Mouse (Mus musculus) spleen, adult 12 weeks (tissue): ENCODE data around the gene Kcnh6.
"Not testable (repeated sequence)": the region's sequence is repeated elsewhere in the genome, so short reads cannot be mapped to it uniquely, and the experiment has no call there.

Experiments used
- DNase-seq: peaks from one replicate; pipeline ENCODE4 v3.0.0; 2022; ENCODE audit warnings: low spot score

Gene Kcnh6

GRCm38 (mm10) chr11:106013556-106014225, 5.8 kb downstream of the Kcnh6 start:
- no peak for DNase-seq

- no peak for DNase-seq
These were observed 8.5 kb downstream of the Kcnh6 start for GRCm38 (mm10) chr11:106016440-106016839.

GRCm38 (mm10) chr11:106020051-106020763, 12.3 kb downstream of the Kcnh6 start:
- DNase-seq, result no peak

DNA sequence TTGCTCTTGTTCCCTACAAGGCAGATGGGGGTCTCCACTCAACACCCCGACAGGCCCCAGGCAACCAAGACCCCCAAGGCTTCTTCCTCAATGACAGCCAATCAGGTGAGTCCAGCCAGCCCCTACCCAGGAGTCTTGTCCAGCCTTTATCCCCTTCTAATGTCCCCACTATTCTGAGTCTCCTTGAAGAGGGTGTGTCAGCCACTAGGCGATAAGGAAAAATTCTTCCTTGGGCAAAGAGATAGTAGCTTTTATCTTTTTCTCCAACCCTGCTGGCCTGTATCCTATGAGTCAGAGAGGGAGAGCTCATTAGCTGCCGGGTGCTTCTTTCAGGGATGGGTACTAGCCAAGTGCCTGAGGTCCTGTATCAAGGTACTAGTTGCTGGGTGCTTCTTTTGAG, 17.9 kb downstream of the Kcnh6 start:
- DNase-seq, result no peak

DNA sequence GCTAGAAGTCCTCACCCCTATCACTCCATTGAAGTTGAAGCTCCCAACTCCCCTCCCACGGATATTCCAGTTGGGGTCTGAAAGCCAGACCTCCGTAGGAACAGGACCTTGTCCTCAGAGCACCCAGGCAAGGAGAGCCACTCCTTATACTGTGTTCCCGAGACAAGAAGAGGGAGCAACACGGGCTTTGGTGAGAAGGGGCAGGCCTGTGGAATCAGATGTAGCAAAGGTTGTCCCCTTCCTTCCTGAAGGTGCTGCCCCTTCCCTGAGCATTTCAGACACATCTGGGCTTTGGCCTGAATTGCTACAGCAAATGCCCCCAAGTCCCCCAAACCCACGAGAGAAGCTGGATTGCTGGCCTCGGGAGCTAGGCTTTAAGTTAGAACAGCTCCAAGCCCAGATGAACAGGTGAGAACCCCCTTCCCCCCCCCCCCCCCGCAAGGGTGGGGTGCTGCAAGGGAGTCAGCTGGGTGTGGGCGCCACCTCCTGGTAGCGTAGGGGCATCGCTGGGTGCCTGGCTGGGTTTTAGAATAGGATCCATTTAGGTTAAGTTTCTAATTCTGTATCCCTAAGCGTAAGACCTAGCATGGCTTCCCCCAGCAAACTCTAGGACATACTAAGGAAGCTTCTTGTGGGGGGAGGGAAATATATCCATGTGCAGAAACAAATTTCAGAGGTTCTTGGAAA, 18.7 kb downstream of the Kcnh6 start:
- peak; percentile 36 for DNase-seq

- no peak for DNase-seq
These were observed 19.7 kb downstream of the Kcnh6 start for GRCm38 (mm10) chr11:106027607-106028006.

- DNase-seq, result not testable (repeated sequence)
These were observed 24.1 kb downstream of the Kcnh6 start for GRCm38 (mm10) chr11:106032074-106032473.

- DNase-seq, result peak; percentile 50
These were observed 25.6 kb downstream of the Kcnh6 start for GRCm38 (mm10) chr11:106033491-106033919.

DNA sequence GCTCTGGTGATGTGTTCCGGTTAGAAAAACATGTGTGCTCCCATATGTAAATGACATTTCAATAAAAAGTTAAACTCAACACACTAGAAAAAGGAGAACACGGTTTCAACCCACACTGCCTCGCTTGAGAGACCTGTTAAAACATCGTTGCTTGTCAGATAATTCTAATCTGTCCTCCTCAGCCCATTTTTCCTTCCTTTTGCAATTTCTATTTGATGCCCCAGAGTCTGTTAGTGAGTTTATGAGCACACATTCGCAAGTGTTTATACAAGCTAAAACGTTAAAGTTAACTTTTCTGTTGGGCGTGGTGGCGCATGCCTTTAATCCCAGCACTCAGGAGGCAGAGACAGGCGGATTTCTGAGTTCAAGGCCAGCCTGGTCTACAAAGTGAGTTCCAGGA, 27.1 kb downstream of the Kcnh6 start:
- no peak for DNase-seq

DNA sequence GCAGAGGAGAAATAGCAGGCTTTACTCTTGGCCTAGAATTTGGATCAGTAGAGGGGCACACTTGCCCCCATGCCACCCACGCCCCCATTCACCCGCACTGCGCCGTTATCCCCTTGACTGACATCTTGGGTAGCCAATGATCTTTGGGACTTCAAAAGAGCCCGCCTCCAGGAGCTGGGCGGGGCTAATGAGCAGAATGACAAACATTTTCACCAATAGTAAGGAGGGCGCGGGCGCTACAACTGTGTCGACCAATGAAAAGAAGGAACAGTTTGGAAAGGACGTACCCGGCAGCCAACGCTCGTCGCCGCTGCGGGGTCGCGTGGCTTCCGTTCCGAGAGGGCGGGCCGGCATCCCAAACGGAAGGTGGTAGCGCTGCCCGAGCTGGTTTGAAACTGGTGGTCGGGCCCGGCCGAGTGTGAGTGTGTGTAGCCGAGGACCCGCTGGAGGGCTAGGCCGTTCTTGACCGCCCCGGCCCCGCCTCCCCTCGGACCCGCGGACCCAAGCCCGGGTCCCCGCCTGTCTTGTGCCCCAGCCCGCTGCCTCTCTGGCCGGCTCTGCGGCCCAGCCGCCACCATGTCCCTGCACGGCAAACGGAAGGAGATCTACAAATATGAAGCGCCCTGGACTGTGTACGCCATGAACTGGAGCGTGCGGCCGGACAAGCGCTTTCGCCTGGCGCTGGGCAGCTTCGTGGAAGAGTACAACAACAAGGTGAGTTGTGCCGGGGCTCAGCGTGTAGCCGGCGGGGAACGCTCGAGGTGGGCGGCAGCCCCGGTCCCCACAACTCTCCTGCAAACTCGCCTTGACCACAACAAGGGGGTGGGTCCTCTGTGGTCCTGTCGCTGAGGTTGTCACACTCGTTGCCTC, 28.9 kb downstream of the Kcnh6 start, which contains the start of gene Dcaf7:
Gene Dcaf7, plus strand, starts transcription at position 325 of the 870 bp plus-strand sequence.
- DNase-seq, result peak; percentile 99

DNA sequence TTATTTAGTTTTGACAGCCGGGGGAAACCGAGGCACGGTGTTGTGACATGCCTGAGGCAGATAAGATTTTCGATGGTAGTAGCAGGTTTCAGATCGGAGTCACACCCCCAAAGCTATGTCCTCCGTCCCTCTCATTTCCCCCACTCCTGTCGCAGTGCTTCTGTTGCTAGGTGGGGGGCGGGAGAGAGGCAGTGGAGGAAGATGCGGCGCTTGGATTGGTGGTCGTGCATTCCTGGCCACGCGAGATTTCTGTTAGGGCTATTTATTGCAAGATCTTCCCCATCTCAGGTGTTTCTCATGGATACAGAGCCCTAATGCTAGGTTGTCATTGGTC, 29.5 kb downstream of the Kcnh6 start:
- no peak for DNase-seq

DNA sequence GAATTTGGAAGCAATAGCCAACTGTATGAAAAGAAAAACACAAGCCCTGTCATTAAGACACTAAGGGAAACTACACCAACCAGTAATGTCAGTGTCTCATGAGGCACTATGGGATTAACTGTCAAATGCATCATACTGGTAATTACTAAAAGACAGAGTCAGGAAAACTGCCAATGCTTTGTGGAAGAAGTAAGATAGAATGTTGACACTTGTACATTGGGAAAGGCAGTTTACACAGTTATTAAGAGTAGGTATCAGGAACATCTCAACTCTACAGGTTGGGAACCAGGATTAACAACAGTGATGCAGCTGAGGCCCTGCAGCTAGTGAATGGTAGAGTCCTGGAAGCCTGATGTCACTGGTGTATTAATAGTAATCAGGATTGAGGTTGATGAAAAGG, 36.4 kb downstream of the Kcnh6 start:
- DNase-seq, result no peak

- DNase-seq, result no peak
These were observed 37.3 kb downstream of the Kcnh6 start for GRCm38 (mm10) chr11:106045256-106045655.

DNA sequence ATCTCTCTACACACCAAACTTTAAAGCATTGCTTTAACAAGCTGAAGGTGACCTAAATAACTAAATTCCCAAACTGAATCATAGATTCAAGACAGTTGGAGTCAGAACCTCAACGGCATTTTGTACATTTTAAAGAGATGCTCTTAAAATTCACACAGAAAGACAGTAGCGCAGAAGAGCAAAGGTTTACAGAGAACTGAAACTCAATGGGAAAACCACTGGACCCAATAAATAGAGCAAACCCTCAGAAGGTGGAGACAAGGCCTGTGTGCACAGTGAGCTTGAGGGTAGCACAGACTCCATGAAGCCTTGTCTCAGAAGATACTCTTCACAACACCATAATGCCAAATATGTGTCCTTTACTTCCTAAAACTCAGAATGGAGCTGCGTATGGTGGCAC, 37.9 kb downstream of the Kcnh6 start:
- no peak for DNase-seq

DNA sequence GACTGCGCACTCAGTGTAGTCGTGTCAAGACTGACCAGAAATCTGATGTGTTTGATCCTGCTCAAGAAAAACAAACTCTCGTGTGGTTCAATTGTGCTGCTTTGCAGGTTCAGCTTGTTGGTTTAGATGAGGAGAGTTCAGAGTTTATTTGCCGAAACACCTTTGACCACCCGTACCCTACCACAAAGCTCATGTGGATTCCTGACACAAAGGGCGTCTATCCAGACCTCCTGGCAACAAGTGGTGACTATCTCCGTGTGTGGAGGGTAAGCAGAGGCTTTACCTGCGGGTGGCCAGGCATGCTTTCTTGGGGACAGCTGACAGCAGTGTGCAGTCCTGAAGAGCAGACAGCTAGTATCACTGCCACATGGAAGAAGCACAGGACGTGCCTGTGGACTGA, 38.7 kb downstream of the Kcnh6 start:
- no peak for DNase-seq

DNA sequence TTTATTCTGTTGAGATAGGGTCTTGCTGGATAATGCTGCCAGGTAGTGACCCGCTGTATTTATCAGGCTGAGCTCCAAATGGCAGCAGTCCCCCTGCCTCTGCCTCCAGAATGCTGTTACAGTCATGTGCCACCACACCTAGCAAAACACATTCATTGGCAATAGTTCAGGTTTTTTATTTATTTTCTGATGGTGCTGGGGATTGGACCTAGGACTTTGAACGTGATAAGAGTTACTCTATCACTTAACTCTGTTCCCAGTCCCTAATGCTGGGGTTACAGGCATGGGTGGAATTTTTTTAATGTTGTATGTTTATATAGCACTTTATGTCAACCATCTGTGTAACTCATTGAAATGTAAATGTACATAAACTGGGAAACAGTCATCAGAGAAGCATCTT, 46.0 kb downstream of the Kcnh6 start:
- DNase-seq, result no peak

GRCm38 (mm10) chr11:106054600-106054999, 46.7 kb downstream of the Kcnh6 start:
- no peak for DNase-seq

DNA sequence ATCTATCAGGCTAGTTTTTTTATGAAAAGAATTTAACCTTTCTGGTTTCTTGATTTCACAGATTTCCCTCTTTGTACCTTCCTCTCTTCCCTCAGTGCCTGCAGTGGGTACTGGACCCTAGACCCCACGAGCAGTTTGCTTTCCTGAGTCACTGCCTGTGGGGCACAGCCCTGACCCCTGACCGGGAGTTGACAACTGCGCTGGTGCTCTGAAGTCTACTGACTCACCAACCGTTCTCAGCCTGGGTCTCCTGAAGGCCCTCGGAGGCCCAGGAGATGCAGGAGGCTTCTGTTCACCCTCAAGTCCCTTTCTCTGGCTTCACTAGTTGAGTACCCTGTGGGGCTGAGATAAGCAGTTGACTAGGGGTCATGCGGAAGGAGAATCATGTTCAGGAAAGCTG, 47.4 kb downstream of the Kcnh6 start:
- DNase-seq, result no peak

- DNase-seq, result peak; percentile 11
These were observed 49.0 kb downstream of the Kcnh6 start for GRCm38 (mm10) chr11:106056819-106057491.

DNA sequence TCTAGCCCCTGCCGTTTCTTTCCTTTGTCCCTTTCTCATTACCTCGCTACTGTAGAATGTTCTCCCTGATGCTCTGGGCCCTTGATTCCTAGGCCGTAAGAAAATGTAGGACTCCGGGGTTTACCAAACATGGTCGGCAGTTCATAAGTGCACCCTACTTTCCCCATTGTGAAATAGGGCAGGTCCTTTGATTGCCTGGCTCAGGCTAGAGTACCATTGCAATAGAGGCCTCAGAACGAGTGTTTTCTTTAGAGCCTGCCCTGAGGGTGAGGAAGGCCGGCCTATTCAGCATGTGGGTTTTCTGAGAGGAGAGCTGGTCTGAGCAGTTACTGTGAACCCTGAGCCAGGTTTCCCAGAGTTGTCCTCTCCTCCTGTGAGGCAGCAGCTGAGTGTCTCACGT, 50.1 kb downstream of the Kcnh6 start:
- DNase-seq, result no peak

GRCm38 (mm10) chr11:106060549-106060948, 52.6 kb downstream of the Kcnh6 start:
- no peak for DNase-seq

GRCm38 (mm10) chr11:106061311-106061710, 53.4 kb downstream of the Kcnh6 start:
- no peak for DNase-seq
